Mouse (Mus musculus) naive thymus-derived CD4-positive, alpha-beta T cell, adult 2 months (primary cell): Measurements from ENCODE around the gene Clhc1.

ENCODE experiments used
- DNase-seq: peaks from one replicate; pipeline ENCODE4 v3.0.0-alpha.2; 2011; ENCODE audit warnings: low read depth

Clhc1 gene

GRCm38 (mm10) chr11:29563406-29563805 is 15.7 kb downstream of the Clhc1 start:
- DNase-seq = no peak

DNA sequence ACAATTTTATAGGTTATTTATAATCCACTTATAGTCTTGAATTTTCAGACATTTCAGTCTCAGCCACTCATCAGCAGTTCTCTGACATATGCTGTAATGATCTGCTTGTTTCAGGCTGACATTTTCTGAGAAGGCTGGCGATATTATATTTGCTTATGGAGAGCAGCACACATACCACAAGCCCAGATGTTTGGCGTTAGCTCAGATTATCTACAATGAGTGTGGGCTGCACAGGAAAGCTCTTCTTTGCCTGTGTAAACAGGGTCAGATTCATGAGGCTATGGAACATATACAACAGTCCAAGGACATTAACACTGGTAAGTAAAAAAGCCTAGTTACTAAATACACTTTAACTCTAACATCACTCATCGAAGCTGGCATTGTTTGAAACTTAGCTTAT is 23.8 kb downstream of the Clhc1 start:
- DNase-seq = no peak

- no peak for DNase-seq
These were observed 24.9 kb downstream of the Clhc1 start for GRCm38 (mm10) chr11:29572656-29573055.

DNA sequence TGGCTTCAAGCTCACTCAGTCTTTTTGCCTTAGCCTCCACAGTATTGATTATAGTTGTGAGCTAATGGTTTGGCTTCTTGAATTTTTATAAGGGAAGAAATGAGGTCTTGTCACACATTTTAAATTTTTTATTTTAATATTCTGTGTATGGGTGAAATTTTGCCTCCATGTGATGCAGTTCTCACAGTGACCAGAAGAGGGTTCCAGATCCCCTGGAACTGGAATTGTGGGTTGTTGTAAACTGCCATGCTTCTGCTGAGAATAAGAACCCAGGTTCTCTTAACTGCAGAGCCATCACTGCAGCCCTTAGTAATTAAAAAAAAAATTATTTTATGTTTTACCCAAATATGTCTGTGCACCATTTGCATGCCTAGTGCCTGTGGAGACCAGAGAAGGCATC is 31.9 kb downstream of the Clhc1 start:
- DNase-seq = peak; percentile 29

DNA sequence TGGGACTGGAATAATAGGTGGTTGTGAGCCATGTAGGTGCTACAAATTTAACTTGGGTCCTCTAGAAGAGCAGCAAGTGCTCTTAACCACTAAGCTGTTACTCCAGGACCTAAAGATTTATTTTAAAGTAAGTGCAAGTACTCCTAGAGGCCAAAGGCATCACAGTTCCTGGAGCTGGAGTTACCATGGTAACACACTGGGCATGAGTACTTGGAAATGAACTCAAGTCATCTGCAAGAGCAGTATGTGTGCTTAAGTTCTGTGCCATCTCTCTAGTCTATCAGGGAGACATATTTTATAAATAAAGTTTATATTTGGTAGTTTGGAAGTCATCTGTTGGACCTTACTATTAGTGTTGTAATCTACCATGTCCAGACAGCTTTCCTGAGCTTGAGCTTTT is 47.5 kb downstream of the Clhc1 start:
- DNase-seq = no peak

DNA sequence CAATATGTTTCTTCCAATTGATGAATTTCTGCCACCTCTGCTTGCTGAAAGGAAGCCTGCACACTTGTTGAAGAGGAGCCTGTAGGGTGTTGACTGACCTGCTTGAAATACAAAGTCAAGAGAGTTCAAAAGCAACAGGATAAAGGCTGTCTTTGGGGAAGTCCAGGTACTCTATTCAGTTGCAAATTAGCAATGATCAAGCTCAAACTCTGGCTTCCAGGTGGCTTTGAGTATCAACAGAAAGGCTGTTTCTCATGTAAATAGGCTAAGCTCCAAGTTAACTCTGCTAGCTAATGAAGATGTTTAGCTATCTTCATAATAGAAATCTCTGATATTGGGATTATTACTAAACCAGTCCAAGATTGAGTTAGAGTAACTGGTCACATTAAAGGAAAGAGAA is 49.4 kb downstream of the Clhc1 start:
- DNase-seq = no peak

DNA sequence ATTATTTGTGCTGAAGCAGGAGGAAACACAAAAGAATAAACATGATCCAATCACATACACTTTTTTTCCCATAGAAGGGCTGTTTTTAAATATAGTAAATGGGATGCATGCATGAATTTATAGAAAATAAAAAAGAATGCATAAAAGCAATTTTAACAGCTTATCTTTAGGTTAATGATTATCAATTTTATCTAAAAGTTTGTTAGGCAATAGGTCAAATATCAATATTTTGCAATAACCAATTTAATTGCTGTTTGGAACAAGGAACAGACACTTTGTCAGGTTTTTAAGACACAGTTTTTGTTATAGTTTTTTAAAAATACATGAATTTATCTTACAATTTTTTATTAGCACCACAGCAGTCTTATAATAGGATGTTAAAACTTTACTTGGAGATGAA is 51.2 kb downstream of the Clhc1 start:
- no peak for DNase-seq

- DNase-seq = no peak
These were observed 55.8 kb downstream of the Clhc1 start for GRCm38 (mm10) chr11:29603581-29603980.

DNA sequence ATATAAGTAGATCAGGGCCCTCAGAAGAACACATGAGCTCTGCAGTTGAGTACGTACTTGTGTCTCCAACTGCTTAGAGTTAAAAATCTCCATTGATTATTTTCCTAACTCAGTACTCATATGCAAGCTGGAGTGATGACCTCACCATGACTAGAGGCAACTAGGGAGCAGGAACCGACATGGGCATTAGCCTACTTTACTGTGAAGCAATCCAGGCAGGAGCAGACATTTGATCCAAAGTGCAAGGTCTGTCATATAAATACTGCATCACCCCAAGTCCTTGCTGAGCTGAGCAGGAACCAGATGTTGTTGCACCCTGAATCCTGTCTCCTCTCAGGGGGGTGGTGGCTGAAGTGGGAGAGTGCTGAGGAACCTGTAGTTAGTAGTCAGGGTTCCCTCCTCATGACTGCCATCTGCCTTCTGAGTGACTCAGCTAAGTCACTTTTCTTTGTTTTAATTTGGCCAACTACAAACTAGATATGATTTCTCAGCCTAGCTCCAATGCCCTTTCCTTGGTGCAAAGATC is 59.8 kb downstream of the Clhc1 start:
- DNase-seq = no peak

DNA sequence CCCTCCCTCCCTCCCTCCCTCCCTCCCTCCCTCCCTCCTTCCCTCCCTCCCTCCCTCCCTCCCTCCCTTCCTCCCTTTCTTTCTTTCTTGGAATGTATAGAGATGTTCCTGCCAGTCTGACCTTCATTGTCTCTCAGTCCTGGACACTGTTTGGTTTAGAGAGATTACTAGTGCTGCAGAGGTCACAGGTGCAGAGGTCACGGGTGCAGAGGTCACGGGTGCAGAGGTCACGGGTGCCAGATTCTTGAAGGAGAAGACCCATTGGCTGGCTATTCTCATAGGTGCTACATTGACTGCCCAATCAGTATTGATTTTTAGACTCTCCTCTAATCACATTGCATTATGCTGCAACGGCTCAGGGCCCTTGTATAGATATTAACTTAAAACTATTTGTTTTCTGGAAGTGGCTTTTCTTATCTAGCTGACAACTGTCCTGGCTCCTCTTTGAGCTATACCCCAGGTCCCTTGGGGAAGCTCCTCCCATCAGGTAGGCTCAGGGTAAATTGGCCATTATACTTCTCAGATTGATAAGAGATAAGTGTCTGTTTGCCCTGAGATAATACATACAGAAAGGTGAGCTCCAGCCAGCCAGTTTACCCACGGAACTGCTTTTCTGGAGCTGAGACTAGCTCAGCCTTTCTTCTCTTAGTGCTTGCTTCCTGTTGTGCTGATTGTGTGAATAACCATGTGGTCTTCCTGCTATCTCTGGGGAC is 62.2 kb downstream of the Clhc1 start:
- DNase-seq = no peak

DNA sequence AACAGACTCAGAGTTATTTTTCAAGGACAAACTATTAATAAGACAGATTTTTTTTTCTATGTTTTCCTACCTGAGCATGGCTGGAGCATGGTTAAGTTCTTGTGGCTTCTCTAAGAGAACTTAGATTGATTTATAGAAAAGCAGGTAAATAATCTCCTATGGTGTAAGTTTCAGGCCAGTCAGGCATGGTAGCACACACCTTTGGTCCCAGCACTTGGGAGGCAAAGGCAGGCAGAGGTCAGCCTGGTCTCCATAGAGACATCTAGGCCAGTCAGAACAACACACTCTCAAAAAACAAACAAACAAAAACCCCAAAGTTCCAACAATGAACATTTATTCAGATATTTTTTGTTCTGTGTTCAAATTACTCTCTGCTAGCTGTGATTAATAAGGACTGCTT is 64.3 kb downstream of the Clhc1 start:
- DNase-seq = no peak

GRCm38 (mm10) chr11:29613185-29613735 is 65.5 kb downstream of the Clhc1 start:
- no peak for DNase-seq

- DNase-seq = no peak
These were observed 66.6 kb downstream of the Clhc1 start for GRCm38 (mm10) chr11:29614217-29614924.

DNA sequence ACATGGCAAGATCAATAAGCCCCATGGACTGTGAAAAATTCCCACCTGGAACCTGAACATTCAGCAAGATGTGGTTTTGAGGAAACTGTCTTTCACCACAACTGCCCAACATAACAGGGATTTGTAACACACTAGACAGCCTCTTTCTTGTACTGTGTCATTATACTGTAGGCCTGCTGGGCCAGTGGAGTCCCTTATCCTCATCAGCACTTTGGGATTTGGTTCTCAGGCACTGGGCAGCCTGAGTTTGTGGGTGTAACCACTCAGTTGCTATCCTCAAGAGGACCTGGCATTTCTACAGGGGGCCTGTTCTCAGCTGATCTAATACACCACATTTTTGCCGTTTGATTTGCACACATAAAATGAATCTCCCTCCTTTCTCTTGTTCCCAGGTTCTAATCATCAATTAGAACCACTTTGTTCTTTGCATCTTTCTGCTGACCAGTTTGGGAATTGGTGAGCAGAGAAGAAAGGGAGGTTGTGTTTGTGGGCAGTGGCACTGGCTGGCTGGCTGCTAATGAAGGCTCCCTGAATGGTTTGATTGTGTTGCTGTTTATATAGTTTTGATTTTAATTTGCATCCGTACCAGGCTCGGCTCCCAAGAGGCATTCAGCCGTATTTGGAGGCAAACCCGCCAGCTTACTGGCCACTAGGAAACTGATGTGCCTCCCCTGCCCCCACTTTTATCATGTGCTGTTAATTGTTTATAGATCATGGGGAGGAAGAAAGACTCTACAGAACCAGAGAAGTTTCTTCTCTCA is 74.5 kb downstream of the Clhc1 start:
- no peak for DNase-seq

GRCm38 (mm10) chr11:29623327-29623726 is 75.6 kb downstream of the Clhc1 start:
- no peak for DNase-seq

DNA sequence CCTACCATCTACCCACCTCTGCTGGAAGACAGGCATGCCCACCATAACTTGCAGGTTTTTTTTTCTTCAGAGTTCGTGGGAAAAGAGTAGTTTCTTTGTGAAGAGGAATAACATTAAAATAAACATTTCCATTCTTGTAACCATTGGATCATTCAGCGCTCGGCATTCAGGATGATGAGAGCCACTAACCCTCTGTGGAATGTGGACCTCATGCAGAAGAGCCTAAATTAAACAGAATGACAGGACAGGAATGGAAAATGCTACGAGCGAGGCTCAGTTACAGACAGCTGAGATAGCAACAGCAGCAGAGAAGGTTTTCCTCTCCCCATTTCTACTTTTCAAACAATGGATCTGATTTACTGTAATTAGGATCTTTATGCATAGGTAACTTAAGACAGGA is 78.8 kb downstream of the Clhc1 start:
- no peak for DNase-seq

- DNase-seq = no peak
These were observed 80.0 kb downstream of the Clhc1 start for GRCm38 (mm10) chr11:29627706-29628105.
